Mouse (Mus musculus) bone marrow macrophage, adult 2 months (primary cell): ENCODE measurements around the gene Acot12.

ENCODE experiments used
- CTCF ChIP-seq: IDR thresholded peaks from 2 replicates; pipeline ENCODE4 v1.5.1; 2012; ENCODE audit warnings: low read depth, mild to moderate bottlenecking, low read length, moderate library complexity
- POLR2A ChIP-seq: IDR thresholded peaks from 2 replicates; pipeline ENCODE4 v1.6.1; 2012; ENCODE audit warnings: mild to moderate bottlenecking, low read depth, low read length, borderline replicate concordance

- TF ChIP-seq CTCF (no peak), POLR2A (no peak)
These were observed 44.3 kb upstream of the Acot12 start for GRCm38 (mm10) chr13:91697011-91697410.
